Mouse (Mus musculus): ENCODE measurements at regions not wholly inside any gene's neighbourhood (a gene's known extent, or its start where the extent isn't known, plus 50 kb on each side); places are given as distances from the start of the nearest gene placed in this dataset.
A peak's percentile ranks its signal among the peaks of the same experiment; 100 is the strongest.

DNA sequence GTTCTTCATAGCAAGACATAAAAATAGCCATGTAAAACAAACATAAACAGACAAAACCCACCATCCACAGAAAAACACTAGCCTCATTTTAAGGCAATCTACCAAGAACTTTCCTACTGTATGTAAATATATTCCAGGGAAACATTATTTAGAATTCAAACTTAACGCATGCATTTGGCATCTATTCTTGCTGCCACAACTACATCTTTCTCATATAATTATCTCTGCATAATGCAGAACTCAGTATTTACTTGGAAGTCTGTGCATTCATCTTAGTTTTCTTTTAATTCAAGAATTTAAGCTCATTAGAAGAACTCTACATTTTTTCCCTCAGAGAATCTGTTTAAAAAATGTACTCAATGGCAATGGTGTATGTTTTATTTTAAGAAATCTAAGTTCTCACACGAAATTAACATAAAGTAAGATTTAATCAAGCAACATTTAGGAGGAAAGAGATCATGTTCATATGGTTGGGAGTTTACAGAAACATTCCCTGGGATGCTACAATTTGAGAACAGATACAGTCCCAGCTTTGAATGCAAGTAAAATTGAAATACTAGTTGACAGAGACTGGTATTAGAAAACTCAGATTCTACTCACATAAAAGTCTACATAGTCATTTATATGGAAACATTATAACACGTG is 1114.7 kb downstream of the Sorcs1 start:
- DNase-seq (ENCODE audit: low spot score in 2 of 2) = no peak

DNA sequence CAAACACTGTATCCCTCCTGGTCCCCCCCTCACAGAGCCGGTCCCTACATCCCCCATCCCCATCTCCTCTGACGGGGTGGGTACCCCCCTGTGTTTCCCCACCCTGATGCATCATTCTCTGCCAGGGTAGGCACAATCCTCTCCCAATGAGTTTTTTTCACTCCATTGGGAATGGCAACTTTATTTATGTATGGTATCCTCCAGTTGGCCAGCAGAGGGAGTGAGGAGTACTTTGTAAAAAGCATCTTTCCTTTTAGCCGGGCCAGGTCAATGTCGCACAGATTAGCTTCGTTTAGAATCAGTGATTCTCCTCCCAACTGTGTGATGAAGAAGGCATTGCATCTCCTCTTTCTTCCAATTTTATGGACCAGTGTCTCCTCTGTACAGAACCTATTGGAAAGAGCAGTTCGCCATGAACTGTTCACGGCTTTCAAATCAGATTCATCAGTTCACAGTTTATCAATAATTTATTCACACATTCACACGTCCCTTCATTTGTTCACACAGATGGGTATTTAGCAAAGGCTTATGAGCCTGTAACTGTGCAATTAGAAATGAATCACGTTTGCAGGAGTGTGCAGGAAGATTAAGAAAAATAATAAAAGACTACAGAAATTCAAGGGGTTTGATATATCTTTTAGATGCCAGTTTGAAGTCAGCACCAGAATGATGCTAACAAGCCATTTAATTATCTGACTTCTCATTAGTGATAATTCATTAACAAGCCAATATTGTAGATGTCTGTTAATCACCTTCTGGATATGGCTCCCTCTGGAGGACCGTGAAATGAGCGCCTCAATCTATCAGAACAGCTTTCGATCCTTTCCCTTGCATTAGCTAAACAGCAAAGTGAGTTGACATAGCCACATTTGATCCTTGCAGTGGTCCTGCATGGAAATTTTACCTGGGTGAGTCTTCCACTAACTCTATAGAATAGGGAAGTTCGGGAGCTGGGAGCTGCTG is 1138.7 kb downstream of the Sorcs1 start:
- DNase-seq (ENCODE audit: low spot score in 2 of 2) = peak in 1 of 2 experiments; percentile 15

All from frontal cortex, postnatal 10 days (tissue).